Mouse (Mus musculus) retina, adult 2 months (tissue): ENCODE data around the gene Smg6.

ENCODE experiments used
- DNase-seq: peaks from one replicate; pipeline ENCODE4 v3.0.0-alpha.2; 2012; ENCODE audit warnings: low read depth, low spot score

Gene Smg6

GRCm38 (mm10) chr11:75213372-75214080 lies 287.9 kb downstream of the Smg6 start:
- no peak for DNase-seq
